20 mouse cellular contexts compared by ENCODE assay signal in genomic region chr15:84609063-84609462, GRCm38 (mm10).
"Had no signal": no experiment of that assay in that cellular context is flagged by ENCODE, and none has a peak within 500 bp of the region (broad histone marks: within the 10 kb centered on the region; RNA-seq: fewer than 3 reads in every experiment).

No protein-coding gene starts in this region.

- ATAC-seq: midbrain, embryonic 15.5 days had no signal

- H3K27me3 ChIP-seq: lung, embryonic 15.5 days; midbrain, embryonic 15.5 days; neural tube, embryonic 12.5 days had no signal

- H3K9me3 ChIP-seq: lung, embryonic 15.5 days; midbrain, embryonic 15.5 days; neural tube, embryonic 15.5 days had no signal

- H3K4me1 ChIP-seq: lung, embryonic 15.5 days had no signal

- H3K4me2 ChIP-seq: kidney, embryonic 15.5 days; lung, embryonic 15.5 days; midbrain, embryonic 12.5 days; midbrain, embryonic 15.5 days; neural tube, embryonic 12.5 days; neural tube, embryonic 15.5 days had no signal

- DNase-seq: kidney, adult 11 months; kidney, adult 8-10 months; kidney, postnatal 10 days; kidney, postnatal 36 days; layer of hippocampus, postnatal 36 days; lung, adult 18-20 months; lung, postnatal 10 days; lung, postnatal 36 days; right cerebral cortex, adult 18-20 months; right cerebral cortex, postnatal 14 days; right cerebral cortex, postnatal 4 days; thymus, adult 18-20 months; thymus, postnatal 4 days had no signal

- H3K36me3 ChIP-seq: kidney, embryonic 15.5 days; lung, embryonic 15.5 days; midbrain, embryonic 12.5 days; midbrain, embryonic 15.5 days; neural tube, embryonic 12.5 days; neural tube, embryonic 15.5 days had no signal

- H3K4me3 ChIP-seq: kidney, embryonic 15.5 days; left cerebral cortex, adult 2 months; lung, embryonic 15.5 days; midbrain, embryonic 12.5 days; midbrain, embryonic 15.5 days; neural tube, embryonic 12.5 days; neural tube, embryonic 15.5 days had no signal

- H3K9ac ChIP-seq: kidney, embryonic 15.5 days; lung, embryonic 15.5 days; midbrain, embryonic 12.5 days; midbrain, embryonic 15.5 days; neural tube, embryonic 12.5 days; neural tube, embryonic 15.5 days had no signal

- H3K27ac ChIP-seq: kidney, embryonic 15.5 days; left cerebral cortex, adult 2 months; lung, embryonic 15.5 days; midbrain, embryonic 12.5 days; midbrain, embryonic 15.5 days; neural tube, embryonic 12.5 days; neural tube, embryonic 15.5 days had no signal
